Mouse (Mus musculus): ENCODE data around the gene Chd9. TPM values are rescaled to one million over a fixed set of nuclear protein-coding genes. Genes with fewer than 3 reads are reported as not detected.

The Chd9 gene
- total RNA-seq (2014; rRNA removed) (87.2 and 112 TPM in 2 replicates), polyA plus RNA-seq (2015; fragmentation: Nextera tagmentation; extraction: Ambion mirVana) (103 and 106 TPM in 2 replicates)

- peak; percentile 99 for TF ChIP-seq CTCF (IDR thresholded peaks at IDR 0.05; ENCODE audit: low read depth)
- peak within 1 kb of the TSS; percentile 85 for H3K4me2 ChIP-seq (ENCODE audit: low read depth, low read length)
- H3K9me3 ChIP-seq (ENCODE audit: low read length), result no peaks in the 10 kb centered on the region
- ATAC-seq, result peak; percentile 96
- H3K27ac ChIP-seq, result peak within 1 kb of the TSS; percentile 72
- DNase-seq (ENCODE audit: low spot score), result peak; percentile 96
- peaks cover 6% of the 10 kb centered on the region; the same call in 1 of the 2 replicates for H3K4me1 ChIP-seq (ENCODE audit: insufficient read depth, low read length)
- H3K9ac ChIP-seq (replicated peaks; ENCODE audit: low read length), result peak within 1 kb of the TSS; percentile 51
- H3K27me3 ChIP-seq (ENCODE audit: insufficient read depth, low read length), result no peaks in the 10 kb centered on the region
- peak within 1 kb of the TSS; percentile 60 for H3K4me3 ChIP-seq (ENCODE audit: low read length)
- no peaks in the 10 kb centered on the region for H3K36me3 ChIP-seq (ENCODE audit: insufficient read depth, low read length)
- WGBS, result 2% methylated on average over 39 of the region's 39 CpGs
Measured at GRCm38 (mm10) chr8:90828181-90828986, at the start of gene Chd9. TSS of gene Chd9 (plus strand) at chr8:90828352.

- DNase-seq (ENCODE audit: low spot score) (no peak), ATAC-seq (no peak)
- no peaks in the 10 kb centered on the region for H3K36me3 ChIP-seq (ENCODE audit: insufficient read depth, low read length)
- no peaks in the 10 kb centered on the region for H3K9me3 ChIP-seq (ENCODE audit: low read length)
- no peaks in the 10 kb centered on the region for H3K27me3 ChIP-seq (ENCODE audit: insufficient read depth, low read length)
- 100% methylated on average over 1 of the region's 1 CpGs for WGBS
- H3K4me3 ChIP-seq (ENCODE audit: low read length), result no peak overlapping the region
- no peak for TF ChIP-seq CTCF (IDR thresholded peaks at IDR 0.05; ENCODE audit: low read depth)
- H3K9ac ChIP-seq (replicated peaks; ENCODE audit: low read length), result no peak overlapping the region
- H3K4me1 ChIP-seq (ENCODE audit: insufficient read depth, low read length), result 0 out of 2 replicates have a peak, but pooled peaks cover 3% of the 10 kb centered on the region
- no peak overlapping the region for H3K4me2 ChIP-seq (ENCODE audit: low read depth, low read length)
- no peak overlapping the region for H3K27ac ChIP-seq
Measured at GRCm38 (mm10) chr8:90791616-90792015, 36.5 kb upstream of the Chd9 start.

- no peak overlapping the region for H3K4me2 ChIP-seq (ENCODE audit: low read depth, low read length)
- H3K9me3 ChIP-seq (ENCODE audit: low read length), result no peaks in the 10 kb centered on the region
- ATAC-seq, result peak; percentile 78
- H3K4me3 ChIP-seq (ENCODE audit: low read length), result no peak overlapping the region
- H3K27me3 ChIP-seq (ENCODE audit: insufficient read depth, low read length), result no peaks in the 10 kb centered on the region
- no peak overlapping the region for H3K27ac ChIP-seq
- WGBS, result 2% methylated on average over 3 of the region's 3 CpGs
- no peaks in the 10 kb centered on the region for H3K36me3 ChIP-seq (ENCODE audit: insufficient read depth, low read length)
- peak; percentile 94 for TF ChIP-seq CTCF (IDR thresholded peaks at IDR 0.05; ENCODE audit: low read depth)
- H3K4me1 ChIP-seq (ENCODE audit: insufficient read depth, low read length), result 0 out of 2 replicates have a peak, but pooled peaks cover 3% of the 10 kb centered on the region
- no peak overlapping the region for H3K9ac ChIP-seq (replicated peaks; ENCODE audit: low read length)
- peak; percentile 90 for DNase-seq (ENCODE audit: low spot score)
Measured at GRCm38 (mm10) chr8:90793710-90794109, 34.4 kb upstream of the Chd9 start.

- TF ChIP-seq CTCF (IDR thresholded peaks at IDR 0.05; ENCODE audit: low read depth), result peak; percentile 70
- peak; percentile 79 for DNase-seq (ENCODE audit: low spot score)
Measured at GRCm38 (mm10) chr8:90794990-90795861, 32.9 kb upstream of the Chd9 start.

GRCm38 (mm10) chr8:90799473-90799872, 28.7 kb upstream of the Chd9 start:
- Histone ChIP-seq H3K36me3 (ENCODE audit: insufficient read depth, low read length) (no peaks in the 10 kb centered on the region), H3K9ac (replicated peaks; ENCODE audit: low read length) (no peak overlapping the region), H3K4me1 (ENCODE audit: insufficient read depth, low read length) (0 out of 2 replicates have a peak, but pooled peaks cover 3% of the 10 kb centered on the region), H3K27ac (no peak overlapping the region), H3K4me2 (ENCODE audit: low read depth, low read length) (no peak overlapping the region), H3K4me3 (ENCODE audit: low read length) (no peak overlapping the region), H3K9me3 (ENCODE audit: low read length) (0 out of 2 replicates have a peak, but pooled peaks cover 5% of the 10 kb centered on the region), H3K27me3 (ENCODE audit: insufficient read depth, low read length) (no peaks in the 10 kb centered on the region)
- TF ChIP-seq CTCF (IDR thresholded peaks at IDR 0.05; ENCODE audit: low read depth), result no peak
- DNase-seq (ENCODE audit: low spot score) (no peak), ATAC-seq (no peak)
- 70% methylated on average over 5 of the region's 5 CpGs for WGBS

More at GRCm38 (mm10) chr8:90794990-90795861, 32.9 kb upstream of the Chd9 start:
- Histone ChIP-seq H3K4me1 (ENCODE audit: insufficient read depth, low read length) (0 out of 2 replicates have a peak, but pooled peaks cover 3% of the 10 kb centered on the region), H3K36me3 (ENCODE audit: insufficient read depth, low read length) (no peaks in the 10 kb centered on the region), H3K4me2 (ENCODE audit: low read depth, low read length) (peak overlapping the region; percentile 47), H3K27ac (0 out of 2 replicates have a peak overlapping the region, but pooled peaks have one; percentile 8), H3K27me3 (ENCODE audit: insufficient read depth, low read length) (no peaks in the 10 kb centered on the region), H3K4me3 (ENCODE audit: low read length) (peak overlapping the region; percentile 25; the same call in 1 of the 2 replicates), H3K9me3 (ENCODE audit: low read length) (no peaks in the 10 kb centered on the region), H3K9ac (replicated peaks; ENCODE audit: low read length) (no peak overlapping the region)
- 10% methylated on average over 12 of the region's 12 CpGs for WGBS
- ATAC-seq, result peak; percentile 74

GRCm38 (mm10) chr8:90813602-90814320, 14.4 kb upstream of the Chd9 start:
- DNase-seq (ENCODE audit: low spot score) (no peak), ATAC-seq (no peak)
- no peaks in the 10 kb centered on the region for H3K36me3 ChIP-seq (ENCODE audit: insufficient read depth, low read length)
- TF ChIP-seq CTCF (IDR thresholded peaks at IDR 0.05; ENCODE audit: low read depth), result peak; percentile 43
- H3K4me1 ChIP-seq (ENCODE audit: insufficient read depth, low read length), result peaks cover 5% of the 10 kb centered on the region; the same call in 1 of the 2 replicates
- no peak overlapping the region for H3K4me3 ChIP-seq (ENCODE audit: low read length)
- no peak overlapping the region for H3K9ac ChIP-seq (replicated peaks; ENCODE audit: low read length)
- no peaks in the 10 kb centered on the region for H3K9me3 ChIP-seq (ENCODE audit: low read length)
- no peak overlapping the region for H3K4me2 ChIP-seq (ENCODE audit: low read depth, low read length)
- no peak overlapping the region for H3K27ac ChIP-seq
- 84% methylated on average over 10 of the region's 10 CpGs for WGBS
- H3K27me3 ChIP-seq (ENCODE audit: insufficient read depth, low read length), result no peaks in the 10 kb centered on the region

All from hindbrain, postnatal 0 days (tissue).